Mouse (Mus musculus): ENCODE data around the gene Scrn1. TPM values are rescaled to one million over a fixed set of nuclear protein-coding genes. Genes with fewer than 3 reads are reported as not detected.

Scrn1 gene
- 17.5 and 28.8 TPM in 2 replicates for polyA plus RNA-seq (2015; fragmentation: Nextera tagmentation; extraction: Ambion mirVana)

DNA sequence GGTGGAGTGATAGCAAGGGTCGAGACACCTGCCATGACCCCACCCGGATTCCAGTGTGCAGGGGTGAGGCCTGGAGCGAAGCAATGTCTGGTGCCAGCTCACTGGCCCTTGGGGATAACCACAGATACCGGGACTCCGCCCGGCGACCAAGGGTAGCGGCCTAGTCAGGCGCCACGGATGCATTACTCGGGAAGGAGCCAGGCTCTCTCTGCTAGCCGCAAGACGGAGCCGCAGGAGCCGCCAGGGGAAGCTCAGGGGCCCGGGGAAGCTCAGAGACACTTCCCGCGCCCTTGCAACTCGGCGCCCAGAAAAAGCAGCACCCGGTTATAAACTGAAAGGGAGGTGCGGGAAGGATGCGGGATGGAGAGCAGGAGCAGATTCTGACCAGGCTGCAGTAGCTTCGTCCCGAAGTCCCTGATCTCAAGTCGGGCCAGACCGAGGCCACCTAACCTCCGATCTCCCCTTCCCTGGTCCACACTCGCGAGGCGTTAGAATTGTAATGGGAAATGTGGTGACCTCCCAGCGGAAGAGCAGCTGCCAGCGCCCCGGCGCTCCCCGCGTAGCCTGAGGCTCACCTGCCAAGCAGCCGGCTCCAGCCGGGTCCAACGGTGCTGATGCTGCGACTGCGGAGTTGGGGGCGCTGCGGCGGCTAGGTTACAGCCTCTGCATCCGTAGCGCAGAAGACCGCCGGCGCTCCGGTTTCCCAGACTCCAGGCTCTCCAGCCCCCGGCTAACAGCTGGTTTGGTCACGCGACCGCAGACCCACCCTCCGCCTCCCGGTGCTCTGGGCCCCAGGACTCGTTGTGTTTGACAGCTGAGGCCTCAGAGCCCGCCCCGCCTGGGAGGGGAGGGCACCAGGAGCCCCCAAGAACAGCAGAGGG is at the start of gene Scrn1:
Gene Scrn1, minus strand, starts transcription at position 825 of the 881 bp plus-strand sequence.

DNA sequence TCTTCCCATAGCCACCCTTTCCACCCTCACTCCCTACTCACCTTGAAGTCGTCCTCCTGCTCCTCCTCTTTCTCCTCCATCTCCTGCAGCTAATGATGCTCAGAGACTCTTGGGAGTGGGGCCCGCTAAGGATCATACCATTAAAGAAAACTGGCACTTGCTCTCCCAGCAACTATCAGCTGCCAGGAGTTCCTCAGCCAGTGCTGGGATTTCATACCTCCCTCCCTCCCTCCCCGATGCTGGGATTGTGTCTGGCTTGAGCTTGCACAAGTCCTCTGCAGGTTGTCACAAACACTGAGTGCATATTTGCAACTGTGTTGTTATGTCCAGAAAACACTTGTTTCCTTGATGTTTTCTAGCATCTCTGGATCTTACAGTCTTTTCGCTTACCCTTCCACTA is 30.9 kb upstream of the Scrn1 start, which contains the start of gene Fkbp14:
Gene Fkbp14, minus strand, starts transcription at position 101 of the 400 bp plus-strand sequence.

GRCm38 (mm10) chr6:54594469-54595329 is 28.4 kb upstream of the Scrn1 start, which contains the start of gene Plekha8:
Plekha8 (plus strand) TSS chr6:54595111.

Other genes starting within 250 kb of the Scrn1 start
- gene Prr15, start 240.7 kb downstream of the Scrn1 start, polyA plus RNA-seq (2015; fragmentation: Nextera tagmentation; extraction: Ambion mirVana): 5.6 and 5.8 TPM in 2 replicates
- 0.35 and 0.55 TPM in 2 replicates for gene Wipf3, start 136.9 kb downstream of the Scrn1 start, polyA plus RNA-seq (2015; fragmentation: Nextera tagmentation; extraction: Ambion mirVana)
- gene Plekha8, start 28.6 kb upstream of the Scrn1 start, polyA plus RNA-seq (2015; fragmentation: Nextera tagmentation; extraction: Ambion mirVana): 4.2 and 5.5 TPM in 2 replicates
- gene Fkbp14, start 30.8 kb upstream of the Scrn1 start, polyA plus RNA-seq (2015; fragmentation: Nextera tagmentation; extraction: Ambion mirVana): 17.9 and 21.4 TPM in 2 replicates
- 7.3 and 18.0 TPM in 2 replicates for gene Mturn, start 115.1 kb upstream of the Scrn1 start, polyA plus RNA-seq (2015; fragmentation: Nextera tagmentation; extraction: Ambion mirVana)